8 mouse cellular contexts compared by ENCODE assay signal in the genomic region with DNA sequence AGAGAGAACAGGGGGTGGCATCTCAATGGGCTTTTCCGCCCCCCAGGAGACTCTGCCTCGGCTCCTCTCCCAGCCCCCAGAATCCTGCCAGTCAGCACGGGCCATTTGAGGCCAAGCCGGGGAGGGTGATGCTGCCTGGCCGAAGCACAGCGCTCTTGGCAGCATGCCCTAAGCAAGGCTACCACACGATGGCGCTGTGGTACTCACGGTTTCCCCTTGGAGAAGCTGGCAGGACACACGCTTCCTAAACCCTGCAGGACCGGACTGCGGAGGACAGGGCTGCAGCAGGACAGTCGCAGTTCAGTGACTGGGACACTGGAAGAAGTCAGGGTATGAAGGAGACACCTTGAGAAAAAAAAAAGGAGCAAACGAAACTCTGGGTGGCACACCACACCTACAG. TPM values are rescaled to one million over a fixed set of nuclear protein-coding genes. Genes with fewer than 3 reads are reported as not detected.
DNase-seq lines count a peak whose midpoint lies in the region; ATAC-seq and TF ChIP-seq lines count a peak whose summit lies in the region.

No protein-coding gene starts in this region.

- no peak for ATAC-seq in forebrain, embryonic 16.5 days
- 0 out of 2 replicates have a peak, but pooled peaks have one; percentile 5 for ATAC-seq in neural tube, embryonic 14.5 days (ENCODE audit: low read depth)

- under 1% methylated on average over 14 of the region's 14 CpGs for WGBS in forebrain, embryonic 16.5 days
- 1% methylated on average over 14 of the region's 14 CpGs for WGBS in neural tube, embryonic 14.5 days

- intact Hi-C loops in heart, postnatal 36 days (cut with DNase I), result loop anchor here (2.0 to 5.0 kb wide), 3 partner anchors 37 to 244 kb away; a partner anchor contains a TSS

- no peaks in the 10 kb centered on the region for H3K9me3 ChIP-seq in ES-Bruce4 (replicated peaks; ENCODE audit: control insufficient read depth, insufficient read depth, low read length, poor library complexity, severe bottlenecking)
- no peaks in the 10 kb centered on the region for H3K9me3 ChIP-seq in forebrain, embryonic 16.5 days (ENCODE audit: control insufficient read depth, low read length)
- no peaks in the 10 kb centered on the region for H3K9me3 ChIP-seq in neural tube, embryonic 14.5 days (ENCODE audit: control insufficient read depth, low read length)

- H3K36me3 ChIP-seq in ES-Bruce4 (ENCODE audit: control insufficient read depth, insufficient read depth, low read length, poor library complexity, severe bottlenecking), result no peaks in the 10 kb centered on the region
- H3K36me3 ChIP-seq in forebrain, embryonic 16.5 days (ENCODE audit: control insufficient read depth, insufficient read depth), result no peaks in the 10 kb centered on the region
- no peaks in the 10 kb centered on the region for H3K36me3 ChIP-seq in neural tube, embryonic 14.5 days (ENCODE audit: control insufficient read depth, insufficient read depth, low read length)
- no peaks in the 10 kb centered on the region for H3K36me3 ChIP-seq in testis, adult 2 months (ENCODE audit: control insufficient read depth, insufficient read depth, low read length)

- no peak overlapping the region for H3K27ac ChIP-seq in ES-Bruce4 (ENCODE audit: insufficient read depth, low read length)
- H3K27ac ChIP-seq in forebrain, embryonic 16.5 days (ENCODE audit: low read length), result 0 out of 2 replicates have a peak overlapping the region, but pooled peaks have one; percentile 37
- H3K27ac ChIP-seq in neural tube, embryonic 14.5 days (ENCODE audit: low read depth, low read length), result no peak overlapping the region
- no peak overlapping the region for H3K27ac ChIP-seq in testis, adult 2 months (ENCODE audit: control insufficient read depth, insufficient read depth, low read depth, low read length)

- TF ChIP-seq EP300 in ES-Bruce4 (IDR thresholded peaks at IDR 0.05; ENCODE audit: insufficient read depth, low read depth, low read length), result 0 out of 2 replicates have a peak, but pooled peaks have one; percentile 37

- no peak for TF ChIP-seq POLR2A in ES-Bruce4 (IDR thresholded peaks at IDR 0.05; ENCODE audit: insufficient read depth, low read length)
- TF ChIP-seq POLR2A in testis, adult 2 months (IDR thresholded peaks at IDR 0.05; ENCODE audit: control insufficient read depth, low read depth, low read length), result no peak; the same call in 1 of the 2 replicates

- H3K27me3 ChIP-seq in ES-Bruce4 (ENCODE audit: control insufficient read depth, insufficient read depth, low read length, poor library complexity, severe bottlenecking), result no peaks in the 10 kb centered on the region
- H3K27me3 ChIP-seq in forebrain, embryonic 16.5 days (replicated peaks; ENCODE audit: control insufficient read depth, insufficient read depth, low read length), result no peaks in the 10 kb centered on the region
- no peaks in the 10 kb centered on the region for H3K27me3 ChIP-seq in neural tube, embryonic 14.5 days (ENCODE audit: control insufficient read depth, insufficient read depth, low read length)
- H3K27me3 ChIP-seq in testis, adult 2 months (ENCODE audit: control insufficient read depth, insufficient read depth, low read length), result no peaks in the 10 kb centered on the region

- no peaks in the 10 kb centered on the region for H3K4me1 ChIP-seq in ES-Bruce4 (ENCODE audit: control insufficient read depth, insufficient read depth, low read length)
- peaks cover 40% of the 10 kb centered on the region for H3K4me1 ChIP-seq in forebrain, embryonic 16.5 days (replicated peaks; ENCODE audit: control insufficient read depth, insufficient read depth, low read length)
- peaks cover 5% of the 10 kb centered on the region; the same call in 1 of the 2 replicates for H3K4me1 ChIP-seq in neural tube, embryonic 14.5 days (ENCODE audit: control insufficient read depth, insufficient read depth, low read length)
- H3K4me1 ChIP-seq in testis, adult 2 months (ENCODE audit: control insufficient read depth, insufficient read depth, low read length), result no peaks in the 10 kb centered on the region; the same call in none of the 2 replicates

- H3K9ac ChIP-seq in ES-Bruce4 (ENCODE audit: low read depth, poor library complexity, severe bottlenecking), result no peak overlapping the region
- H3K9ac ChIP-seq in forebrain, embryonic 16.5 days (replicated peaks; ENCODE audit: low read depth, low read length), result peak overlapping the region; percentile 38
- H3K9ac ChIP-seq in neural tube, embryonic 14.5 days (replicated peaks; ENCODE audit: low read depth, low read length), result peak overlapping the region; percentile 34; the same call in 1 of the 2 replicates

- DNase-seq in cerebellum, adult 11-12 months, result peak; percentile 98
- peak; percentile 100 for DNase-seq in heart, postnatal 36 days
- peak; percentile 94 to 100 for DNase-seq in layer of hippocampus, adult 18-20 months (ENCODE audit: low spot score in 2 of 2)
- peak; percentile 96 to 97 for DNase-seq in lung, adult 18-20 months

- H3K4me3 ChIP-seq in ES-Bruce4 (ENCODE audit: low read depth, low read length), result no peak overlapping the region
- H3K4me3 ChIP-seq in forebrain, embryonic 16.5 days (replicated peaks; ENCODE audit: low read length), result no peak overlapping the region
- H3K4me3 ChIP-seq in neural tube, embryonic 14.5 days (ENCODE audit: low read depth, low read length), result no peak overlapping the region
- no peak overlapping the region for H3K4me3 ChIP-seq in testis, adult 2 months (ENCODE audit: control insufficient read depth, low read depth, low read length)

- H3K4me2 ChIP-seq in forebrain, embryonic 16.5 days (ENCODE audit: low read length), result peak overlapping the region; percentile 40
- H3K4me2 ChIP-seq in neural tube, embryonic 14.5 days (ENCODE audit: low read depth, low read length), result peak overlapping the region; percentile 32

- peak; percentile 99 for TF ChIP-seq CTCF in ES-Bruce4 (IDR thresholded peaks at IDR 0.05; ENCODE audit: low read depth, low read length)
- TF ChIP-seq CTCF in testis, adult 2 months (IDR thresholded peaks at IDR 0.05; ENCODE audit: control insufficient read depth, insufficient read depth, insufficient replicate concordance, low read depth, low read length), result peak; percentile 97

RNA-seq across cellular contexts. Expression of a gene that starts 5.0 kb away (rescaled TPM):
- 167 and 174 TPM in 2 replicates for polyA plus RNA-seq in ES-Bruce4 (2011; ENCODE audit: insufficient read depth, insufficient read length, low read depth, missing spikeins)
- 222 and 237 TPM in 2 replicates for polyA plus RNA-seq in forebrain, embryonic 16.5 days (2015; fragmentation: Nextera tagmentation; extraction: Ambion mirVana)
- total RNA-seq in heart, postnatal 36 days (2021), result 100 to 1,000 TPM; 276 to 279 TPM
- 100 to 1,000 TPM; 134 to 140 TPM for total RNA-seq in layer of hippocampus, adult 18-20 months (2021)
- polyA plus RNA-seq in neural tube, embryonic 14.5 days (2014; fragmentation: Nextera tagmentation; extraction: Ambion mirVana), result 208 and 212 TPM in 2 replicates
- 133 and 144 TPM in 2 replicates for polyA plus RNA-seq in testis, adult 2 months (2012; rRNA removed)

RNA-seq across cellular contexts. Expression of a gene that starts 22.8 kb away (rescaled TPM):
- polyA plus RNA-seq in ES-Bruce4 (2011; ENCODE audit: insufficient read depth, insufficient read length, low read depth, missing spikeins), result 10.1 and 10.9 TPM in 2 replicates
- 16.8 and 17.3 TPM in 2 replicates for polyA plus RNA-seq in forebrain, embryonic 16.5 days (2015; fragmentation: Nextera tagmentation; extraction: Ambion mirVana)
- total RNA-seq in heart, postnatal 36 days (2021), result under 1 TPM; 0.44 to 0.57 TPM
- total RNA-seq in layer of hippocampus, adult 18-20 months (2021), result 1 to 10 TPM; 9.6 to 9.8 TPM
- 9.0 and 11.2 TPM in 2 replicates for polyA plus RNA-seq in neural tube, embryonic 14.5 days (2014; fragmentation: Nextera tagmentation; extraction: Ambion mirVana)
- polyA plus RNA-seq in testis, adult 2 months (2012; rRNA removed), result 1.0 and 4.0 TPM in 2 replicates

RNA-seq across cellular contexts. Expression of a gene that starts 36.8 kb away (rescaled TPM):
- 357 and 409 TPM in 2 replicates for polyA plus RNA-seq in ES-Bruce4 (2011; ENCODE audit: insufficient read depth, insufficient read length, low read depth, missing spikeins)
- polyA plus RNA-seq in forebrain, embryonic 16.5 days (2015; fragmentation: Nextera tagmentation; extraction: Ambion mirVana), result 180 and 207 TPM in 2 replicates
- total RNA-seq in heart, postnatal 36 days (2021), result 10 to 100 TPM; 63.6 to 73.2 TPM
- total RNA-seq in layer of hippocampus, adult 18-20 months (2021), result 100 to 1,000 TPM in 1 of 2 experiments, 10 to 100 TPM in 1; 94.5 to 103 TPM
- 177 TPM in 2 replicates for polyA plus RNA-seq in neural tube, embryonic 14.5 days (2014; fragmentation: Nextera tagmentation; extraction: Ambion mirVana)
- 126 and 139 TPM in 2 replicates for polyA plus RNA-seq in testis, adult 2 months (2012; rRNA removed)
